Mouse (Mus musculus) thymus, adult 2 months (tissue): Measurements from ENCODE around the gene Casp9.

Experiments used
- CTCF ChIP-seq: fragments of 200-500 bp; IDR thresholded peaks from 2 replicates; pipeline ENCODE4 v1.5.1; 2012; ENCODE audit warnings: mild to moderate bottlenecking, control low read depth, low read length, moderate library complexity, borderline replicate concordance; ENCODE audit not compliant: control insufficient read depth, poor library complexity, insufficient read depth; ENCODE audit errors: extremely low read depth
- POLR2A ChIP-seq: fragments of 200-500 bp; IDR thresholded peaks from 2 replicates; pipeline ENCODE4 v1.6.1; 2012; ENCODE audit warnings: mild to moderate bottlenecking, low read length, control low read depth, moderate library complexity; ENCODE audit not compliant: control insufficient read depth, poor library complexity, insufficient read depth; ENCODE audit errors: extremely low read depth

- no peak for TF ChIP-seq CTCF
- TF ChIP-seq POLR2A, result no peak
Measured at GRCm38 (mm10) chr4:141794152-141794535, 732 bp downstream of the Casp9 start.
